Mouse (Mus musculus) stomach, postnatal 0 days (tissue): ENCODE data around the gene Cmip. TPM values are rescaled to one million over a fixed set of nuclear protein-coding genes. Genes with fewer than 3 reads are reported as not detected.

ENCODE experiments used
- ATAC-seq: fragments of 200-750 bp; cut with Nextera tagmentation; 2 replicates; pipeline ENCODE4 v1.8.0; 2017; ENCODE audit not compliant: low FRiP score, low TSS enrichment
- DNase-seq: peaks from one replicate; pipeline ENCODE4 v3.0.0-alpha.2; 2016; ENCODE audit warnings: low spot score
- H3K27ac ChIP-seq: fragments of 300-500 bp; sonication (generic); replicated peaks from 2 replicates; pipeline ENCODE4 v1.5.1; 2014; ENCODE audit warnings: mild to moderate bottlenecking, control low read depth
- H3K27me3 ChIP-seq: fragments of 300-500 bp; sonication (generic); 2 replicates; pipeline ENCODE4 v1.6.1; 2014; ENCODE audit warnings: low read length; ENCODE audit not compliant: control insufficient read depth, insufficient read depth
- H3K36me3 ChIP-seq: fragments of 300-500 bp; sonication (generic); 2 replicates; pipeline ENCODE4 v1.6.1; 2014; ENCODE audit warnings: low read length, mixed read lengths; ENCODE audit not compliant: control insufficient read depth, insufficient read depth
- H3K4me1 ChIP-seq: fragments of 300-500 bp; sonication (generic); replicated peaks from 2 replicates; pipeline ENCODE4 v1.6.1; 2014; ENCODE audit warnings: antibody characterized with exemption; ENCODE audit not compliant: control insufficient read depth, insufficient read depth
- H3K4me2 ChIP-seq: fragments of 300-500 bp; sonication (generic); replicated peaks from 2 replicates; pipeline ENCODE4 v1.6.1; 2014; ENCODE audit warnings: low read depth, mild to moderate bottlenecking, control low read depth, moderate library complexity
- H3K4me3 ChIP-seq: fragments of 300-500 bp; sonication (generic); 2 replicates; pipeline ENCODE4 v1.5.1; 2014; ENCODE audit warnings: low read depth, low read length, control low read depth
- H3K9ac ChIP-seq: fragments of 300-500 bp; sonication (generic); 2 replicates; pipeline ENCODE4 v1.6.1; 2014; ENCODE audit warnings: mild to moderate bottlenecking, low read length, control low read depth, mixed read lengths
- H3K9me3 ChIP-seq: fragments of 300-500 bp; sonication (generic); 2 replicates; pipeline ENCODE4 v1.6.1; 2016; ENCODE audit warnings: low read length; ENCODE audit not compliant: control insufficient read depth
- CTCF ChIP-seq: IDR thresholded peaks from 2 replicates; pipeline ENCODE4 v1.5.1; 2016; ENCODE audit warnings: antibody characterized with exemption, low read depth, mild to moderate bottlenecking, moderate library complexity
- EP300 ChIP-seq: optimal IDR thresholded peaks from 2 replicates; pipeline ENCODE3; 2016; ENCODE audit warnings: antibody characterized with exemption
- WGBS: fragments of 180-500 bp; shearing (Covaris S2); extraction: QIAGEN DNeasy Blood & Tissue Kit; methylation state at CpG from one replicate; pipeline ENCODE4 v1.1.7; 2014; 5-methylcytosine and 5-hydroxymethylcytosine counted together
- polyA plus RNA-seq: library from polyadenylated mRNA; unstranded; fragments of >200 nt; fragmentation: Nextera tagmentation; extraction: Ambion mirVana; gene quantifications from 2 replicates; pipeline ENCODE4 v1.2.1, GENCODE M21; 2015

The Cmip gene
- polyA plus RNA-seq, 1 experiment from 2014 or later = 19.9 TPM

GRCm38 (mm10) chr8:117440317-117440716 is 183.5 kb downstream of the Cmip start:
- Histone ChIP-seq H3K36me3 (peaks cover 12% of the 10 kb centered on the region), H3K4me3 (no peak overlapping the region), H3K4me1 (no peaks in the 10 kb centered on the region), H3K27me3 (no peaks in the 10 kb centered on the region), H3K27ac (no peak overlapping the region), H3K9ac (no peak overlapping the region), H3K4me2 (no peak overlapping the region), H3K9me3 (no peaks in the 10 kb centered on the region)
- no peak for DNase-seq
- ATAC-seq = 0 out of 2 replicates have a peak, but pooled peaks have one; percentile 5
- no peak for TF ChIP-seq EP300
- TF ChIP-seq CTCF = no peak
- 66% methylated on average over 14 of the region's 14 CpGs for WGBS

- H3K27me3 ChIP-seq = no peaks in the 10 kb centered on the region
- H3K4me3 ChIP-seq = no peak overlapping the region
- no peaks in the 10 kb centered on the region for H3K9me3 ChIP-seq
- 44% methylated on average over 6 of the region's 6 CpGs for WGBS
- ATAC-seq = peak; percentile 55; the same call in 1 of the 2 replicates
- peak; percentile 24 for DNase-seq
- no peak overlapping the region for H3K9ac ChIP-seq
- H3K36me3 ChIP-seq = peaks cover 16% of the 10 kb centered on the region
- TF ChIP-seq CTCF = no peak
- TF ChIP-seq EP300 = no peak
- no peak overlapping the region for H3K27ac ChIP-seq
- no peak overlapping the region for H3K4me2 ChIP-seq
- no peaks in the 10 kb centered on the region for H3K4me1 ChIP-seq
Observed at GRCm38 (mm10) chr8:117440759-117441158, 183.9 kb downstream of the Cmip start.

GRCm38 (mm10) chr8:117445507-117445906 is 188.6 kb downstream of the Cmip start:
- no peak for TF ChIP-seq CTCF
- TF ChIP-seq EP300 = no peak

GRCm38 (mm10) chr8:117446344-117446997 is 189.6 kb downstream of the Cmip start:
- Histone ChIP-seq H3K36me3 (peaks cover 11% of the 10 kb centered on the region), H3K4me2 (no peak overlapping the region), H3K27me3 (no peaks in the 10 kb centered on the region), H3K4me3 (no peak overlapping the region), H3K9ac (no peak overlapping the region), H3K9me3 (no peaks in the 10 kb centered on the region), H3K4me1 (no peaks in the 10 kb centered on the region), H3K27ac (no peak overlapping the region)
- DNase-seq (no peak), ATAC-seq (no peak)
- TF ChIP-seq CTCF (no peak), EP300 (no peak)
- 67% methylated on average over 15 of the region's 15 CpGs for WGBS

More at GRCm38 (mm10) chr8:117445507-117445906, 188.6 kb downstream of the Cmip start:
- DNase-seq (no peak), ATAC-seq (no peak)
- Histone ChIP-seq H3K9ac (no peak overlapping the region), H3K9me3 (no peaks in the 10 kb centered on the region), H3K4me3 (no peak overlapping the region), H3K4me1 (no peaks in the 10 kb centered on the region), H3K4me2 (no peak overlapping the region), H3K27me3 (no peaks in the 10 kb centered on the region), H3K27ac (no peak overlapping the region), H3K36me3 (peaks cover 11% of the 10 kb centered on the region)
- WGBS = 86% methylated on average over 5 of the region's 5 CpGs

GRCm38 (mm10) chr8:117451072-117451471 is 194.2 kb downstream of the Cmip start:
- Histone ChIP-seq H3K4me3 (no peak overlapping the region), H3K4me1 (no peaks in the 10 kb centered on the region), H3K9me3 (no peaks in the 10 kb centered on the region), H3K9ac (no peak overlapping the region), H3K4me2 (no peak overlapping the region), H3K27me3 (no peaks in the 10 kb centered on the region), H3K27ac (no peak overlapping the region), H3K36me3 (peaks cover 37% of the 10 kb centered on the region)
- no peak for TF ChIP-seq EP300
- TF ChIP-seq CTCF = no peak
- DNase-seq (no peak), ATAC-seq (no peak)
- 77% methylated on average over 9 of the region's 9 CpGs for WGBS

- Histone ChIP-seq H3K4me1 (no peaks in the 10 kb centered on the region), H3K27ac (peak overlapping the region; percentile 59), H3K4me3 (no peak overlapping the region), H3K9me3 (no peaks in the 10 kb centered on the region), H3K27me3 (no peaks in the 10 kb centered on the region), H3K36me3 (peaks cover 43% of the 10 kb centered on the region), H3K4me2 (no peak overlapping the region), H3K9ac (no peak overlapping the region)
- peak; percentile 36; the same call in 1 of the 2 replicates for ATAC-seq
- no peak for DNase-seq
- no peak for TF ChIP-seq CTCF
- no peak for TF ChIP-seq EP300
- WGBS = 71% methylated on average over 6 of the region's 6 CpGs
Observed at GRCm38 (mm10) chr8:117453974-117454373, 197.1 kb downstream of the Cmip start.
